Mouse (Mus musculus) thymus, adult 2 months (tissue): ENCODE data around the gene Kcnh5. TPM values are rescaled to one million over a fixed set of nuclear protein-coding genes. Genes with fewer than 3 reads are reported as not detected.

Experiments
- DNase-seq: peaks from one replicate; pipeline ENCODE4 v3.0.0; 2021
- H3K27ac ChIP-seq: fragments of 200-500 bp; 2 replicates; pipeline ENCODE4 v1.5.1; 2012; ENCODE audit warnings: low read length, control low read depth; ENCODE audit not compliant: control insufficient read depth, insufficient read depth
- H3K27me3 ChIP-seq: fragments of 200-500 bp; 2 replicates; pipeline ENCODE4 v1.6.1; 2012; ENCODE audit warnings: mild to moderate bottlenecking, low read length, moderate library complexity, mixed read lengths; ENCODE audit not compliant: control insufficient read depth, insufficient read depth
- H3K36me3 ChIP-seq: fragments of 200-500 bp; 2 replicates; pipeline ENCODE4 v1.6.1; 2012; ENCODE audit warnings: mild to moderate bottlenecking, low read length, moderate library complexity; ENCODE audit not compliant: control insufficient read depth, insufficient read depth
- H3K4me1 ChIP-seq: fragments of 200-500 bp; replicated peaks from 2 replicates; pipeline ENCODE4 v1.6.1; 2012; ENCODE audit warnings: low read length; ENCODE audit not compliant: control insufficient read depth, insufficient read depth
- H3K4me3 ChIP-seq: fragments of 200-500 bp; 2 replicates; pipeline ENCODE4 v1.5.1; 2012; ENCODE audit warnings: mild to moderate bottlenecking, low read length, control low read depth, moderate library complexity; ENCODE audit not compliant: control insufficient read depth, insufficient read depth
- CTCF ChIP-seq: fragments of 200-500 bp; IDR thresholded peaks from 2 replicates; pipeline ENCODE4 v1.5.1; 2012; ENCODE audit warnings: mild to moderate bottlenecking, control low read depth, low read length, moderate library complexity, borderline replicate concordance; ENCODE audit not compliant: control insufficient read depth, poor library complexity, insufficient read depth; ENCODE audit errors: extremely low read depth
- POLR2A ChIP-seq: fragments of 200-500 bp; IDR thresholded peaks from 2 replicates; pipeline ENCODE4 v1.6.1; 2012; ENCODE audit warnings: mild to moderate bottlenecking, low read length, control low read depth, moderate library complexity; ENCODE audit not compliant: control insufficient read depth, poor library complexity, insufficient read depth; ENCODE audit errors: extremely low read depth
- WGBS: fragments of 180-500 bp; shearing (Covaris S2); methylation state at CpG from one replicate; pipeline ENCODE4 v1.1.7; 2018; 5-methylcytosine and 5-hydroxymethylcytosine counted together
- polyA plus RNA-seq: library from polyadenylated mRNA; depleted of rRNA; stranded (reverse); fragments of >200 nt; gene quantifications from 2 replicates; pipeline ENCODE4 v1.2.3, GENCODE M21; 2012

Kcnh5 gene
- polyA plus RNA-seq, 1 experiment = not detected

GRCm38 (mm10) chr12:74971187-74971586 is 205.9 kb downstream of the Kcnh5 start:
- DNase-seq = no peak
- Histone ChIP-seq H3K27ac (no peak overlapping the region), H3K27me3 (no peaks in the 10 kb centered on the region), H3K4me3 (no peak overlapping the region), H3K36me3 (no peaks in the 10 kb centered on the region), H3K4me1 (no peaks in the 10 kb centered on the region)
- TF ChIP-seq CTCF = no peak
- TF ChIP-seq POLR2A = no peak
- 94% methylated on average over 3 of the region's 3 CpGs for WGBS

- Histone ChIP-seq H3K36me3 (no peaks in the 10 kb centered on the region), H3K27ac (no peak overlapping the region), H3K27me3 (no peaks in the 10 kb centered on the region), H3K4me1 (no peaks in the 10 kb centered on the region), H3K4me3 (no peak overlapping the region)
- TF ChIP-seq CTCF (no peak), POLR2A (no peak)
- WGBS = 11% methylated on average over 4 of the region's 4 CpGs
- DNase-seq = no peak
These were observed 207.7 kb downstream of the Kcnh5 start for GRCm38 (mm10) chr12:74969420-74969819.

- no peaks in the 10 kb centered on the region for H3K27me3 ChIP-seq
- no peak overlapping the region for H3K27ac ChIP-seq
- WGBS = 80% methylated on average over 2 of the region's 2 CpGs
- TF ChIP-seq POLR2A (no peak), CTCF (no peak)
- no peaks in the 10 kb centered on the region for H3K4me1 ChIP-seq
- no peaks in the 10 kb centered on the region for H3K36me3 ChIP-seq
- DNase-seq = no peak
- H3K4me3 ChIP-seq = no peak overlapping the region
These were observed 210.9 kb downstream of the Kcnh5 start for GRCm38 (mm10) chr12:74966266-74966665.

- no peak for TF ChIP-seq CTCF
- TF ChIP-seq POLR2A = no peak
- 92% methylated on average over 2 of the region's 2 CpGs for WGBS
These were observed 224.5 kb downstream of the Kcnh5 start for GRCm38 (mm10) chr12:74952661-74953060.

GRCm38 (mm10) chr12:74951124-74952115 is 225.7 kb downstream of the Kcnh5 start:
- Histone ChIP-seq H3K4me3 (no peak overlapping the region), H3K4me1 (no peaks in the 10 kb centered on the region), H3K27ac (no peak overlapping the region), H3K27me3 (no peaks in the 10 kb centered on the region), H3K36me3 (no peaks in the 10 kb centered on the region)
- TF ChIP-seq CTCF (no peak), POLR2A (no peak)
- WGBS = 90% methylated on average over 9 of the region's 9 CpGs
- no peak for DNase-seq

More at GRCm38 (mm10) chr12:74952661-74953060, 224.5 kb downstream of the Kcnh5 start:
- Histone ChIP-seq H3K27ac (no peak overlapping the region), H3K27me3 (no peaks in the 10 kb centered on the region), H3K4me1 (no peaks in the 10 kb centered on the region), H3K4me3 (no peak overlapping the region), H3K36me3 (no peaks in the 10 kb centered on the region)
- no peak for DNase-seq

- TF ChIP-seq POLR2A (no peak), CTCF (no peak)
- H3K27ac ChIP-seq = no peak overlapping the region
- H3K4me1 ChIP-seq = no peaks in the 10 kb centered on the region
- no peak overlapping the region for H3K4me3 ChIP-seq
- H3K27me3 ChIP-seq = no peaks in the 10 kb centered on the region
- no peaks in the 10 kb centered on the region for H3K36me3 ChIP-seq
- DNase-seq = no peak
- 87% methylated on average over 6 of the region's 6 CpGs for WGBS
These were observed 275.8 kb downstream of the Kcnh5 start for GRCm38 (mm10) chr12:74901331-74901730.
